Mouse (Mus musculus) urinary bladder, postnatal 0 days (tissue): ENCODE measurements around the gene Pkhd1. TPM values are rescaled to one million over a fixed set of nuclear protein-coding genes. Genes with fewer than 3 reads are reported as not detected.

Source experiments
- polyA plus RNA-seq: library from polyadenylated mRNA; unstranded; fragments of >200 nt; fragmentation: Nextera tagmentation; extraction: Ambion mirVana; gene quantifications from 2 replicates; pipeline ENCODE4 v1.2.1, GENCODE M21; 2015

Gene Pkhd1
- 2.2 and 2.6 TPM in 2 replicates for polyA plus RNA-seq

GRCm38 (mm10) chr1:20617849-20618530 is at the start of gene Pkhd1:
TSS of gene Pkhd1 (minus strand) at chr1:20618064.

Other genes with a start within 250 kb of the Pkhd1 start
- not detected in 2 replicates for gene Il17a, start 112.8 kb upstream of the Pkhd1 start, polyA plus RNA-seq
- gene Il17f, start 172.6 kb upstream of the Pkhd1 start, polyA plus RNA-seq: not detected in 2 replicates
- 36.7 and 42.4 TPM in 2 replicates for gene Mcm3, start 202.2 kb upstream of the Pkhd1 start, polyA plus RNA-seq